Comparison of ENCODE assay signal across 25 mouse cellular contexts in genomic region chr3:27868681-27869080, GRCm38 (mm10). TPM values are rescaled to one million over a fixed set of nuclear protein-coding genes. Genes with fewer than 3 reads are reported as not detected.
"Had no signal": no experiment of that assay in that cellular context is flagged by ENCODE, and none has a peak within 500 bp of the region (broad histone marks: within the 10 kb centered on the region; RNA-seq: fewer than 3 reads in every experiment).

No protein-coding gene starts in this region.

- DNase-seq: liver, postnatal 0 days; lung, adult 2 months; lung, postnatal 14 days; lung, postnatal 36 days; right cerebral cortex, postnatal 14 days; thymus, adult 2 months; thymus, postnatal 25 days; thymus, postnatal 4 days had no signal

- H3K36me3 ChIP-seq: liver, embryonic 15.5 days; lung, embryonic 15.5 days; midbrain, embryonic 13.5 days; midbrain, embryonic 15.5 days; neural tube, embryonic 12.5 days had no signal

- H3K27ac ChIP-seq: liver, embryonic 15.5 days; lung, embryonic 15.5 days; macrophage; midbrain, embryonic 13.5 days; midbrain, embryonic 15.5 days; neural tube, embryonic 12.5 days had no signal

- ATAC-seq: liver, postnatal 0 days; lung, postnatal 0 days; midbrain, embryonic 13.5 days; midbrain, embryonic 15.5 days had no signal

- H3K4me2 ChIP-seq: liver, embryonic 15.5 days; lung, embryonic 15.5 days; midbrain, embryonic 11.5 days; midbrain, embryonic 13.5 days; midbrain, embryonic 15.5 days; neural tube, embryonic 12.5 days had no signal

- H3K9ac ChIP-seq: liver, embryonic 15.5 days; liver, postnatal 0 days; lung, embryonic 15.5 days; midbrain, embryonic 13.5 days; midbrain, embryonic 15.5 days; neural tube, embryonic 12.5 days had no signal

- H3K4me1 ChIP-seq: liver, embryonic 15.5 days; megakaryocyte, embryonic 14.5 days; neural tube, embryonic 12.5 days had no signal

- H3K4me3 ChIP-seq: liver, embryonic 15.5 days; lung, embryonic 15.5 days; megakaryocyte, embryonic 14.5 days; midbrain, embryonic 13.5 days; midbrain, embryonic 15.5 days; neural tube, embryonic 12.5 days had no signal

- H3K27me3 ChIP-seq: liver, embryonic 15.5 days; lung, embryonic 15.5 days; midbrain, embryonic 13.5 days; midbrain, embryonic 15.5 days; neural tube, embryonic 12.5 days had no signal

- H3K9me3 ChIP-seq: liver, embryonic 15.5 days; lung, embryonic 15.5 days; midbrain, embryonic 13.5 days; midbrain, embryonic 15.5 days; neural tube, embryonic 12.5 days had no signal

RNA-seq across cellular contexts. Expression of gene Tmem212, which starts 27.5 kb away (rescaled TPM):
- total RNA-seq: megakaryocyte progenitor cell, adult 5-6 weeks; monocyte, adult 5-6 weeks; neutrophil, adult 5-6 weeks had no signal
- polyA plus RNA-seq: liver, embryonic 15.5 days; macrophage; midbrain, embryonic 11.5 days; midbrain, embryonic 13.5 days; neural tube, embryonic 12.5 days; neural tube, embryonic 14.5 days; spleen, adult 2 months; stomach, embryonic 14.5 days; stomach, embryonic 16.5 days; urinary bladder, adult 2 months had no signal
